Mouse (Mus musculus) left cerebral cortex, postnatal 25 days (tissue): Measurements from ENCODE around the gene Pla2g6. TPM values are rescaled to one million over a fixed set of nuclear protein-coding genes. Genes with fewer than 3 reads are reported as not detected.
A peak's percentile ranks its signal among the peaks of the same experiment; 100 is the strongest.

Experiments
- DNase-seq, 2 experiments: peaks; one replicate each; pipeline ENCODE4 v3.0.0; 2022; ENCODE audit warnings: low spot score in 2 of 2, mixed read lengths in 1 of 2
- intact Hi-C: fragments of 180-260 bp; cut with DNase I; formaldehyde crosslinking; loops from one replicate; pipeline ENCODE4 v1.15.1; 2025
- total RNA-seq, 2 experiments: library from RNA; stranded (reverse); gene quantifications; 2 replicates each; pipeline ENCODE4 v1.2.3; 2021

Gene Pla2g6
- total RNA-seq, result 10 to 100 TPM; 20.6 to 22.4 TPM

- DNase-seq, result peak; percentile 99
- intact Hi-C loops, result loop anchor here (2.0 kb wide), 1 partner anchor 85 kb away; no protein-coding TSS in a partner anchor
Measured at GRCm38 (mm10) chr15:79328058-79328938, at the start of gene Pla2g6. TSS of gene Pla2g6 (minus strand) at chr15:79328390.

- intact Hi-C loops, result no loop called here
- peak in 1 of 2 experiments; percentile 30 for DNase-seq
Measured at GRCm38 (mm10) chr15:79377681-79378080, 49.5 kb upstream of the Pla2g6 start.

GRCm38 (mm10) chr15:79374760-79375159 lies 46.6 kb upstream of the Pla2g6 start:
- intact Hi-C loops, result no loop called here
- DNase-seq, result no peak

GRCm38 (mm10) chr15:79370281-79370843 lies 42.2 kb upstream of the Pla2g6 start:
- DNase-seq, result no peak

GRCm38 (mm10) chr15:79369452-79370280 lies 41.5 kb upstream of the Pla2g6 start:
- intact Hi-C loops, result no loop called here

More at GRCm38 (mm10) chr15:79370281-79370843, 42.2 kb upstream of the Pla2g6 start:
- intact Hi-C loops, result no loop called here

GRCm38 (mm10) chr15:79368861-79369440 lies 40.8 kb upstream of the Pla2g6 start:
- DNase-seq, result no peak
- intact Hi-C loops, result no loop called here

More at GRCm38 (mm10) chr15:79369452-79370280, 41.5 kb upstream of the Pla2g6 start:
- DNase-seq, result no peak

GRCm38 (mm10) chr15:79368313-79368811 lies 40.2 kb upstream of the Pla2g6 start:
- intact Hi-C loops, result no loop called here
- DNase-seq, result no peak

GRCm38 (mm10) chr15:79366402-79366801 lies 38.2 kb upstream of the Pla2g6 start:
- no peak for DNase-seq
- intact Hi-C loops, result no loop called here

- intact Hi-C loops, result no loop called here
Measured at GRCm38 (mm10) chr15:79365068-79365467, 36.9 kb upstream of the Pla2g6 start.

GRCm38 (mm10) chr15:79364120-79364519 lies 35.9 kb upstream of the Pla2g6 start:
- intact Hi-C loops, result no loop called here
- no peak for DNase-seq

More at GRCm38 (mm10) chr15:79365068-79365467, 36.9 kb upstream of the Pla2g6 start:
- no peak for DNase-seq

GRCm38 (mm10) chr15:79361023-79361422 lies 32.8 kb upstream of the Pla2g6 start:
- DNase-seq, result no peak
- intact Hi-C loops, result no loop called here

GRCm38 (mm10) chr15:79360371-79360770 lies 32.2 kb upstream of the Pla2g6 start:
- peak; percentile 20 to 80 for DNase-seq
- intact Hi-C loops, result no loop called here

- intact Hi-C loops, result no loop called here
- DNase-seq, result no peak
Measured at GRCm38 (mm10) chr15:79359954-79360353, 31.8 kb upstream of the Pla2g6 start.

GRCm38 (mm10) chr15:79357974-79358690 lies 29.9 kb upstream of the Pla2g6 start:
- intact Hi-C loops, result no loop called here
- DNase-seq, result no peak

GRCm38 (mm10) chr15:79357036-79357911 lies 29.1 kb upstream of the Pla2g6 start:
- peak; percentile 60 to 74 for DNase-seq
- intact Hi-C loops, result no loop called here

- intact Hi-C loops, result no loop called here
- no peak for DNase-seq
Measured at GRCm38 (mm10) chr15:79356481-79356880, 28.3 kb upstream of the Pla2g6 start.

- no peak for DNase-seq
- intact Hi-C loops, result no loop called here
Measured at GRCm38 (mm10) chr15:79354619-79355018, 26.4 kb upstream of the Pla2g6 start.
